Mouse (Mus musculus) kidney, postnatal 0 days (tissue): Measurements from ENCODE around the gene Vps53. TPM values are rescaled to one million over a fixed set of nuclear protein-coding genes. Genes with fewer than 3 reads are reported as not detected.

Source experiments
- ATAC-seq: fragments of 200-750 bp; cut with Nextera tagmentation; replicated peaks from 2 replicates; pipeline ENCODE4 v1.8.0; 2017; ENCODE audit warnings: low read depth, moderate number of reproducible peaks, moderate TSS enrichment, moderate library complexity; ENCODE audit not compliant: low FRiP score
- DNase-seq: peaks from one replicate; pipeline ENCODE4 v3.0.0-alpha.2; 2016; ENCODE audit warnings: low spot score
- H3K27ac ChIP-seq: fragments of 300-500 bp; sonication (generic); 2 replicates; pipeline ENCODE4 v1.5.1; 2014; ENCODE audit warnings: mild to moderate bottlenecking
- H3K27me3 ChIP-seq: fragments of 300-500 bp; sonication (generic); 2 replicates; pipeline ENCODE4 v1.6.1; 2014; ENCODE audit warnings: low read length, mixed read lengths; ENCODE audit not compliant: insufficient read depth
- H3K36me3 ChIP-seq: fragments of 300-500 bp; sonication (generic); 2 replicates; pipeline ENCODE4 v1.6.1; 2014; ENCODE audit warnings: low read length, mixed read lengths; ENCODE audit not compliant: insufficient read depth
- H3K4me1 ChIP-seq: fragments of 300-500 bp; sonication (generic); replicated peaks from 2 replicates; pipeline ENCODE4 v1.6.1; 2014; ENCODE audit warnings: antibody characterized with exemption, low read length, mixed read lengths; ENCODE audit not compliant: insufficient read depth
- H3K4me2 ChIP-seq: fragments of 300-500 bp; sonication (generic); 2 replicates; pipeline ENCODE4 v1.6.1; 2014; ENCODE audit warnings: mild to moderate bottlenecking, low read length, moderate library complexity, mixed read lengths
- H3K4me3 ChIP-seq: fragments of 300-500 bp; sonication (generic); replicated peaks from 2 replicates; pipeline ENCODE4 v1.5.1; 2014; ENCODE audit warnings: low read depth, low read length
- H3K9ac ChIP-seq: fragments of 300-500 bp; sonication (generic); 2 replicates; pipeline ENCODE4 v1.6.1; 2014; ENCODE audit warnings: low read depth, low read length
- H3K9me3 ChIP-seq: fragments of 300-500 bp; sonication (generic); replicated peaks from 2 replicates; pipeline ENCODE4 v1.6.1; 2016; ENCODE audit warnings: low read length, inconsistent platforms, mixed read lengths
- CTCF ChIP-seq: IDR thresholded peaks from 2 replicates; pipeline ENCODE4 v1.5.1; 2016; ENCODE audit warnings: antibody characterized with exemption, low read depth, mild to moderate bottlenecking, moderate library complexity
- WGBS: fragments of 180-500 bp; shearing (Covaris S2); extraction: QIAGEN DNeasy Blood & Tissue Kit; methylation state at CpG from one replicate; pipeline ENCODE4 v1.1.7; 2014; 5-methylcytosine and 5-hydroxymethylcytosine counted together
- polyA plus RNA-seq: library from polyadenylated mRNA; unstranded; fragments of >200 nt; fragmentation: Nextera tagmentation; extraction: Ambion mirVana; gene quantifications from 2 replicates; pipeline ENCODE4 v1.2.1, GENCODE M21; 2015

Gene Vps53
- polyA plus RNA-seq, 1 experiment from 2014 or later = 39.0 TPM

DNA sequence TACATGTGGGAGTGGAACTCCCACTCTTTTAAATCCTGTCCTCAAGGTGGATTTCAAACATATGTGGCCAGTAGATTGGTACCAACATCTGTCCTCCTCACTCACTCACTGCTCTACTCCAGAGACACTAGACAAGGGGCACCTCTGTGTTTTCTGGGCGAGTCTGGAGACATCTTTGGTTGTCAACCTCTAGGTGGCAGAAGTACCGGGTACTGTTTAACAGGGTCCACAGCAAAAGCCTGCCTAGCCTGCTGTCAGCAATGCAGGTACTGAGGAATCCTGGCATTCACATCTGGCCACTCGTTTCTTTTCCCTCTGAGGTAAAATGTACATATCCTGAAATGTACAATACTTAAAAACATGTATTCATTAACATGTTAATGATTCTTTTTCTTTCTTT is 123.0 kb downstream of the Vps53 start:
- Histone ChIP-seq H3K4me2 (no peak overlapping the region), H3K9me3 (no peaks in the 10 kb centered on the region), H3K4me3 (no peak overlapping the region), H3K36me3 (peaks cover 3% of the 10 kb centered on the region; the same call in 1 of the 2 replicates), H3K27me3 (no peaks in the 10 kb centered on the region), H3K4me1 (peaks cover 17% of the 10 kb centered on the region), H3K27ac (no peak overlapping the region), H3K9ac (no peak overlapping the region)
- WGBS = 22% methylated on average over 3 of the region's 3 CpGs
- ATAC-seq = no peak
- TF ChIP-seq CTCF = peak; percentile 55
- DNase-seq = peak; percentile 48

- no peaks in the 10 kb centered on the region for H3K9me3 ChIP-seq
- ATAC-seq (no peak), DNase-seq (no peak)
- H3K9ac ChIP-seq = no peak overlapping the region
- H3K27me3 ChIP-seq = no peaks in the 10 kb centered on the region
- no peak overlapping the region for H3K27ac ChIP-seq
- no peaks in the 10 kb centered on the region; the same call in 1 of the 2 replicates for H3K36me3 ChIP-seq
- no peak overlapping the region for H3K4me3 ChIP-seq
- WGBS = 90% methylated on average over 5 of the region's 5 CpGs
- TF ChIP-seq CTCF = no peak
- H3K4me1 ChIP-seq = no peaks in the 10 kb centered on the region
- no peak overlapping the region for H3K4me2 ChIP-seq
Measured at GRCm38 (mm10) chr11:76052496-76052895, 127.0 kb downstream of the Vps53 start.

DNA sequence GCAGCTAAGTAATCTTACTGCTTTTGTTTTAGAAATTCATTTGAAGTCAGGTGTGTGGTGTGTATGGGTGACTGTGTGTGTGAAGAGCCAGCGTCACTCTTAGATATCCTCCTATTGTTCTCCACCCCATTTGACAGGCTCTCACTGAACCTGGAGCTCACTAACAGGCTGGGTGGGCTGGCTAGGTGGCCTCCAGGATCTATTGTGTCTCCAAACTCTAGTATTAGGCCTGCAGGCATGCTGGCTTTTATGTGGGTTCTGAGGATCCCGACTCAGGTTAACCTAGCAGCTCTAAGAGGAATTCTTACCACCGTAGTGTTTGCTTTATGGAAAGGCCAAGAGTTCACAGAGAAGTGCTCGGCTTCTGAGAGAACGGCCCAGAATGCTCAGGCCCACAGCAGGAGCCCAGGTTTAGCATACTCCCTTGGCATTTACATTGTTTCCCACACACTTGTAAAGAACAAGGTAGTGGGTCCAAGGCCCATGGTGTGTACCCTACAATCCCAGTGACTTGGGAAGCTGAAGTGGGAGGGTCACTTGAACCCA is 128.4 kb downstream of the Vps53 start:
- DNase-seq (no peak), ATAC-seq (no peak)

GRCm38 (mm10) chr11:76050509-76050908 is 128.9 kb downstream of the Vps53 start:
- 45% methylated on average over 3 of the region's 3 CpGs for WGBS
- no peak for ATAC-seq
- DNase-seq = no peak
- Histone ChIP-seq H3K4me1 (no peaks in the 10 kb centered on the region), H3K4me2 (no peak overlapping the region), H3K9me3 (no peaks in the 10 kb centered on the region), H3K9ac (no peak overlapping the region), H3K4me3 (no peak overlapping the region), H3K36me3 (no peaks in the 10 kb centered on the region; the same call in 1 of the 2 replicates), H3K27ac (no peak overlapping the region), H3K27me3 (no peaks in the 10 kb centered on the region)
- no peak for TF ChIP-seq CTCF

More for the DNA sequence above, 128.4 kb downstream of the Vps53 start:
- Histone ChIP-seq H3K27me3 (no peaks in the 10 kb centered on the region), H3K9me3 (no peaks in the 10 kb centered on the region), H3K36me3 (no peaks in the 10 kb centered on the region; the same call in 1 of the 2 replicates), H3K27ac (no peak overlapping the region), H3K4me2 (no peak overlapping the region), H3K4me1 (no peaks in the 10 kb centered on the region), H3K9ac (no peak overlapping the region), H3K4me3 (no peak overlapping the region)
- WGBS = 50% methylated on average over 5 of the region's 5 CpGs
- no peak for TF ChIP-seq CTCF

DNA sequence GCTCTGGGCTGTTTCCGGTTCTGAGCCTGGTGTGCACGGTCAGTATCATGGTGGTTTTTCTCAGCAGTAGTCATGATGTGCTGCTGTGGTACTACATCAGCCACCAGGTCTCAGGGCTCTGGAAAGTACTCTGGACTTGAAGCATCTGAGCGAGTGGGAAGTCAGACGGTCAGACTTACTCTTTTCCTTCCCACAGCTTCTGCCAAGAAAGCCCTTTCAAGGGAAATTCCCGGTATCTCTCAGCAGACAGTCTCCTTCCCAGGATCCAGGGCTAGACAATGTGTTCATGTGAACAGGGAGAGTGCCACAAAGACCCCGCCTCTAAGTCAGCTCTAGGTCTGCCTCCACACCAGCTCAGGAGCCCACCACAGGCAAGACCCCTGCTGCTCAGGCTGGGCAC is 134.1 kb downstream of the Vps53 start:
- WGBS = 85% methylated on average over 6 of the region's 6 CpGs
- H3K4me1 ChIP-seq = 0 out of 2 replicates have a peak, but pooled peaks cover 2% of the 10 kb centered on the region
- ATAC-seq (no peak), DNase-seq (no peak)
- H3K36me3 ChIP-seq = no peaks in the 10 kb centered on the region; the same call in 1 of the 2 replicates
- H3K4me2 ChIP-seq = no peak overlapping the region
- no peak overlapping the region for H3K9ac ChIP-seq
- H3K27ac ChIP-seq = no peak overlapping the region
- H3K4me3 ChIP-seq = no peak overlapping the region
- no peak for TF ChIP-seq CTCF
- H3K27me3 ChIP-seq = no peaks in the 10 kb centered on the region
- no peaks in the 10 kb centered on the region for H3K9me3 ChIP-seq

- H3K36me3 ChIP-seq = no peaks in the 10 kb centered on the region; the same call in 1 of the 2 replicates
- H3K4me1 ChIP-seq = 0 out of 2 replicates have a peak, but pooled peaks cover 2% of the 10 kb centered on the region
- TF ChIP-seq CTCF = no peak
- no peak for ATAC-seq
- H3K27me3 ChIP-seq = no peaks in the 10 kb centered on the region
- no peaks in the 10 kb centered on the region for H3K9me3 ChIP-seq
- DNase-seq = no peak
- WGBS = 77% methylated on average over 6 of the region's 6 CpGs
- H3K9ac ChIP-seq = no peak overlapping the region
- H3K4me3 ChIP-seq = no peak overlapping the region
- no peak overlapping the region for H3K4me2 ChIP-seq
- no peak overlapping the region for H3K27ac ChIP-seq
Measured at GRCm38 (mm10) chr11:76044468-76044867, 135.0 kb downstream of the Vps53 start.

GRCm38 (mm10) chr11:76042882-76043281 is 136.6 kb downstream of the Vps53 start:
- no peaks in the 10 kb centered on the region for H3K9me3 ChIP-seq
- 0 out of 2 replicates have a peak, but pooled peaks cover 2% of the 10 kb centered on the region for H3K4me1 ChIP-seq
- H3K27me3 ChIP-seq = no peaks in the 10 kb centered on the region
- H3K36me3 ChIP-seq = no peaks in the 10 kb centered on the region
- DNase-seq (peak; percentile 79), ATAC-seq (no peak)
- H3K4me2 ChIP-seq = no peak overlapping the region
- no peak for TF ChIP-seq CTCF
- no peak overlapping the region for H3K9ac ChIP-seq
- 30% methylated on average over 5 of the region's 5 CpGs for WGBS
- H3K4me3 ChIP-seq = no peak overlapping the region
- H3K27ac ChIP-seq = no peak overlapping the region
